Mouse (Mus musculus): Measurements from ENCODE around the gene E030018B13Rik.

E030018B13Rik gene

GRCm38 (mm10) chr7:63937236-63938065 lies 20.8 kb downstream of the E030018B13Rik start:
- peak; percentile 72 for DNase-seq (ENCODE audit: extremely low spot score, low spot score)

- peak; percentile 69 for DNase-seq (ENCODE audit: extremely low spot score, low spot score)
These were observed 21.6 kb downstream of the E030018B13Rik start for GRCm38 (mm10) chr7:63938066-63938913.

- peak; percentile 97 for DNase-seq (ENCODE audit: extremely low spot score, low spot score)
These were observed 22.3 kb downstream of the E030018B13Rik start, which contains the start of gene Klf13 for GRCm38 (mm10) chr7:63938914-63939396. Klf13 (minus strand) TSS chr7:63938915.

- no peak for DNase-seq (ENCODE audit: extremely low spot score, low spot score)
These were observed 22.8 kb downstream of the E030018B13Rik start for GRCm38 (mm10) chr7:63939397-63939951.

- DNase-seq (ENCODE audit: extremely low spot score, low spot score) = no peak
These were observed 23.7 kb downstream of the E030018B13Rik start for GRCm38 (mm10) chr7:63940321-63940720.

- no peak for DNase-seq (ENCODE audit: extremely low spot score, low spot score)
These were observed 24.4 kb downstream of the E030018B13Rik start for GRCm38 (mm10) chr7:63941050-63941449.

GRCm38 (mm10) chr7:63941501-63941900 lies 24.8 kb downstream of the E030018B13Rik start:
- no peak for DNase-seq (ENCODE audit: extremely low spot score, low spot score)

- no peak for DNase-seq (ENCODE audit: extremely low spot score, low spot score)
These were observed 27.3 kb downstream of the E030018B13Rik start for GRCm38 (mm10) chr7:63943946-63944345.

- no peak for DNase-seq (ENCODE audit: extremely low spot score, low spot score)
These were observed 31.1 kb downstream of the E030018B13Rik start for GRCm38 (mm10) chr7:63947514-63948487.

GRCm38 (mm10) chr7:63949176-63949575 lies 32.5 kb downstream of the E030018B13Rik start:
- DNase-seq (ENCODE audit: extremely low spot score, low spot score) = no peak

GRCm38 (mm10) chr7:63950931-63951607 lies 34.4 kb downstream of the E030018B13Rik start:
- DNase-seq (ENCODE audit: extremely low spot score, low spot score) = no peak

- no peak for DNase-seq (ENCODE audit: extremely low spot score, low spot score)
These were observed 35.6 kb downstream of the E030018B13Rik start for GRCm38 (mm10) chr7:63952077-63952898.

- DNase-seq (ENCODE audit: extremely low spot score, low spot score) = no peak
These were observed 38.8 kb downstream of the E030018B13Rik start for GRCm38 (mm10) chr7:63955440-63955839.

GRCm38 (mm10) chr7:63956138-63956823 lies 39.6 kb downstream of the E030018B13Rik start:
- peak; percentile 23 for DNase-seq (ENCODE audit: extremely low spot score, low spot score)

GRCm38 (mm10) chr7:63956981-63957713 lies 40.5 kb downstream of the E030018B13Rik start:
- DNase-seq (ENCODE audit: extremely low spot score, low spot score) = peak; percentile 71

- no peak for DNase-seq (ENCODE audit: extremely low spot score, low spot score)
These were observed 41.4 kb downstream of the E030018B13Rik start for GRCm38 (mm10) chr7:63957872-63958640.

GRCm38 (mm10) chr7:63963632-63964031 lies 47.0 kb downstream of the E030018B13Rik start:
- DNase-seq (ENCODE audit: extremely low spot score, low spot score) = no peak
